Mouse (Mus musculus) hindbrain, embryonic 12.5 days (tissue): Measurements from ENCODE around the gene Cdk4. TPM values are rescaled to one million over a fixed set of nuclear protein-coding genes. Genes with fewer than 3 reads are reported as not detected.

Experiments used
- ATAC-seq: fragments of 200-750 bp; cut with Nextera tagmentation; 2 replicates; pipeline ENCODE4 v1.8.0; 2017; ENCODE audit warnings: moderate TSS enrichment; ENCODE audit not compliant: low FRiP score
- H3K27ac ChIP-seq: fragments of 300-500 bp; sonication (generic); 2 replicates; pipeline ENCODE4 v1.5.1; 2016; ENCODE audit warnings: mild to moderate bottlenecking
- H3K27me3 ChIP-seq: fragments of 300-500 bp; sonication (generic); 2 replicates; pipeline ENCODE4 v1.6.1; 2016; ENCODE audit warnings: mild to moderate bottlenecking
- H3K36me3 ChIP-seq: fragments of 300-500 bp; sonication (generic); 2 replicates; pipeline ENCODE4 v1.6.1; 2016; ENCODE audit warnings: mild to moderate bottlenecking
- H3K4me1 ChIP-seq: fragments of 300-500 bp; sonication (generic); 2 replicates; pipeline ENCODE4 v1.6.1; 2016
- H3K4me2 ChIP-seq: fragments of 300-500 bp; sonication (generic); replicated peaks from 2 replicates; pipeline ENCODE4 v1.6.1; 2016; ENCODE audit warnings: mild to moderate bottlenecking
- H3K4me3 ChIP-seq: fragments of 300-500 bp; sonication (generic); 2 replicates; pipeline ENCODE4 v1.5.1; 2016; ENCODE audit warnings: mild to moderate bottlenecking
- H3K9ac ChIP-seq: fragments of 300-500 bp; sonication (generic); 2 replicates; pipeline ENCODE4 v1.6.1; 2016; ENCODE audit warnings: mild to moderate bottlenecking, moderate library complexity
- H3K9me3 ChIP-seq: fragments of 300-500 bp; sonication (generic); replicated peaks from 2 replicates; pipeline ENCODE4 v1.6.1; 2016; ENCODE audit warnings: mild to moderate bottlenecking
- WGBS: fragments of 180-500 bp; shearing (Covaris S2); methylation state at CpG from one replicate; pipeline ENCODE4 v1.1.7; 2016; 5-methylcytosine and 5-hydroxymethylcytosine counted together
- polyA plus RNA-seq: library from polyadenylated mRNA; unstranded; fragments of >200 nt; fragmentation: Nextera tagmentation; extraction: Ambion mirVana; gene quantifications from 2 replicates; pipeline ENCODE4 v1.2.1, GENCODE M21; 2016

The Cdk4 gene
- 1,725 and 1,814 TPM in 2 replicates for polyA plus RNA-seq

GRCm38 (mm10) chr10:127063239-127063872 is at the start of gene Cdk4:
Cdk4 (plus strand) TSS chr10:127063534.
- peak within 1 kb of the TSS; percentile 86 for H3K4me2 ChIP-seq
- H3K9me3 ChIP-seq, result no peaks in the 10 kb centered on the region
- peak within 1 kb of the TSS; percentile 95 for H3K9ac ChIP-seq
- 0 out of 2 replicates have a peak, but pooled peaks cover 4% of the 10 kb centered on the region for H3K27me3 ChIP-seq
- peak within 1 kb of the TSS; percentile 87 for H3K27ac ChIP-seq
- peak within 1 kb of the TSS; percentile 85 for H3K4me3 ChIP-seq
- under 1% methylated on average over 45 of the region's 46 CpGs for WGBS
- ATAC-seq, result peak; percentile 92
- H3K36me3 ChIP-seq, result peaks cover 36% of the 10 kb centered on the region
- peaks cover 51% of the 10 kb centered on the region for H3K4me1 ChIP-seq

GRCm38 (mm10) chr10:127016488-127016887 is 46.8 kb upstream of the Cdk4 start:
- Histone ChIP-seq H3K27me3 (no peaks in the 10 kb centered on the region), H3K4me2 (no peak overlapping the region), H3K9me3 (no peaks in the 10 kb centered on the region), H3K27ac (no peak overlapping the region), H3K36me3 (no peaks in the 10 kb centered on the region), H3K4me3 (no peak overlapping the region), H3K9ac (no peak overlapping the region), H3K4me1 (no peaks in the 10 kb centered on the region)
- ATAC-seq, result no peak
- 57% methylated on average over 5 of the region's 5 CpGs for WGBS

- Histone ChIP-seq H3K4me1 (no peaks in the 10 kb centered on the region), H3K36me3 (0 out of 2 replicates have a peak, but pooled peaks cover 3% of the 10 kb centered on the region), H3K4me3 (no peak overlapping the region), H3K4me2 (no peak overlapping the region), H3K9ac (peak overlapping the region; percentile 18; the same call in 1 of the 2 replicates), H3K27ac (no peak overlapping the region), H3K27me3 (no peaks in the 10 kb centered on the region), H3K9me3 (no peaks in the 10 kb centered on the region)
- ATAC-seq, result no peak
- 20% methylated on average over 2 of the region's 2 CpGs for WGBS
Observed at GRCm38 (mm10) chr10:127017071-127017470, 46.3 kb upstream of the Cdk4 start.

- 74% methylated on average over 16 of the region's 16 CpGs for WGBS
- no peak for ATAC-seq
- H3K4me2 ChIP-seq, result no peak overlapping the region
- H3K27me3 ChIP-seq, result no peaks in the 10 kb centered on the region
- H3K9me3 ChIP-seq, result no peaks in the 10 kb centered on the region
- no peak overlapping the region for H3K4me3 ChIP-seq
- no peak overlapping the region for H3K27ac ChIP-seq
- H3K36me3 ChIP-seq, result peaks cover 14% of the 10 kb centered on the region
- no peak overlapping the region for H3K9ac ChIP-seq
- H3K4me1 ChIP-seq, result no peaks in the 10 kb centered on the region
Observed at GRCm38 (mm10) chr10:127018422-127018821, 44.9 kb upstream of the Cdk4 start.

- H3K4me3 ChIP-seq, result peak within 1 kb of the TSS; percentile 83
- ATAC-seq, result peak; percentile 87
- peak within 1 kb of the TSS; percentile 64 for H3K27ac ChIP-seq
- peak within 1 kb of the TSS; percentile 91 for H3K4me2 ChIP-seq
- H3K9ac ChIP-seq, result peak within 1 kb of the TSS; percentile 89
- 5% methylated on average over 56 of the region's 56 CpGs for WGBS
- no peaks in the 10 kb centered on the region for H3K9me3 ChIP-seq
- H3K36me3 ChIP-seq, result peaks cover 33% of the 10 kb centered on the region
- no peaks in the 10 kb centered on the region for H3K27me3 ChIP-seq
- peaks cover 8% of the 10 kb centered on the region for H3K4me1 ChIP-seq
Observed at GRCm38 (mm10) chr10:127030336-127031296, 32.7 kb upstream of the Cdk4 start, which contains the start of gene Tsfm. Tsfm (minus strand) TSS chr10:127030840.

GRCm38 (mm10) chr10:127033301-127033741 is 30.0 kb upstream of the Cdk4 start:
- Histone ChIP-seq H3K4me1 (peaks cover 8% of the 10 kb centered on the region), H3K27ac (no peak overlapping the region), H3K4me3 (no peak overlapping the region), H3K9ac (no peak overlapping the region), H3K27me3 (no peaks in the 10 kb centered on the region), H3K36me3 (peaks cover 6% of the 10 kb centered on the region), H3K9me3 (no peaks in the 10 kb centered on the region), H3K4me2 (no peak overlapping the region)
- 87% methylated on average over 8 of the region's 8 CpGs for WGBS
- no peak for ATAC-seq

GRCm38 (mm10) chr10:127036273-127036672 is 27.1 kb upstream of the Cdk4 start:
- Histone ChIP-seq H3K4me3 (no peak overlapping the region), H3K4me2 (no peak overlapping the region), H3K36me3 (no peaks in the 10 kb centered on the region), H3K27ac (no peak overlapping the region), H3K9ac (no peak overlapping the region), H3K27me3 (peaks cover 11% of the 10 kb centered on the region), H3K9me3 (no peaks in the 10 kb centered on the region), H3K4me1 (peaks cover 4% of the 10 kb centered on the region; the same call in 1 of the 2 replicates)
- 84% methylated on average over 12 of the region's 12 CpGs for WGBS
- no peak for ATAC-seq

GRCm38 (mm10) chr10:127037641-127038040 is 25.7 kb upstream of the Cdk4 start:
- WGBS, result 67% methylated on average over 12 of the region's 12 CpGs
- Histone ChIP-seq H3K4me1 (peaks cover 9% of the 10 kb centered on the region), H3K27ac (no peak overlapping the region), H3K4me2 (no peak overlapping the region), H3K36me3 (no peaks in the 10 kb centered on the region), H3K27me3 (peaks cover 11% of the 10 kb centered on the region), H3K9ac (no peak overlapping the region), H3K9me3 (no peaks in the 10 kb centered on the region), H3K4me3 (no peak overlapping the region)
- ATAC-seq, result no peak

GRCm38 (mm10) chr10:127040569-127041214 is 22.6 kb upstream of the Cdk4 start:
- Histone ChIP-seq H3K4me1 (peaks cover 11% of the 10 kb centered on the region), H3K27me3 (peaks cover 11% of the 10 kb centered on the region), H3K27ac (no peak overlapping the region), H3K4me2 (peak overlapping the region; percentile 98), H3K9ac (peak overlapping the region; percentile 69), H3K36me3 (0 out of 2 replicates have a peak, but pooled peaks cover 5% of the 10 kb centered on the region), H3K9me3 (no peaks in the 10 kb centered on the region), H3K4me3 (peak overlapping the region; percentile 76)
- no peak; the same call in 1 of the 2 replicates for ATAC-seq
- WGBS, result 2% methylated on average over 20 of the region's 20 CpGs

- WGBS, result under 1% methylated on average over 28 of the region's 28 CpGs
- Histone ChIP-seq H3K4me2 (peak within 1 kb of the TSS; percentile 98), H3K9ac (peak within 1 kb of the TSS; percentile 69), H3K4me3 (peak within 1 kb of the TSS; percentile 76), H3K4me1 (peaks cover 11% of the 10 kb centered on the region), H3K36me3 (0 out of 2 replicates have a peak, but pooled peaks cover 5% of the 10 kb centered on the region), H3K27ac (no peak within 1 kb of the TSS), H3K9me3 (no peaks in the 10 kb centered on the region), H3K27me3 (peaks cover 11% of the 10 kb centered on the region)
- ATAC-seq, result peak; percentile 76
Observed at GRCm38 (mm10) chr10:127041274-127041766, 22.0 kb upstream of the Cdk4 start, which contains the start of the genes Mettl1 and Eef1akmt3. Mettl1 (plus strand) TSS chr10:127041414. Eef1akmt3 (minus strand) TSS chr10:127041513.

- peak overlapping the region; percentile 69 for H3K9ac ChIP-seq
- ATAC-seq, result peak; percentile 90
- H3K4me1 ChIP-seq, result peaks cover 11% of the 10 kb centered on the region
- peak overlapping the region; percentile 76 for H3K4me3 ChIP-seq
- peaks cover 11% of the 10 kb centered on the region for H3K27me3 ChIP-seq
- H3K9me3 ChIP-seq, result no peaks in the 10 kb centered on the region
- H3K36me3 ChIP-seq, result 0 out of 2 replicates have a peak, but pooled peaks cover 5% of the 10 kb centered on the region
- no peak overlapping the region for H3K27ac ChIP-seq
- under 1% methylated on average over 37 of the region's 44 CpGs for WGBS
- peak overlapping the region; percentile 98 for H3K4me2 ChIP-seq
Observed at GRCm38 (mm10) chr10:127041774-127042338, 21.5 kb upstream of the Cdk4 start.
